ENCODE assay signal across 7 mouse cellular contexts in the genomic region with DNA sequence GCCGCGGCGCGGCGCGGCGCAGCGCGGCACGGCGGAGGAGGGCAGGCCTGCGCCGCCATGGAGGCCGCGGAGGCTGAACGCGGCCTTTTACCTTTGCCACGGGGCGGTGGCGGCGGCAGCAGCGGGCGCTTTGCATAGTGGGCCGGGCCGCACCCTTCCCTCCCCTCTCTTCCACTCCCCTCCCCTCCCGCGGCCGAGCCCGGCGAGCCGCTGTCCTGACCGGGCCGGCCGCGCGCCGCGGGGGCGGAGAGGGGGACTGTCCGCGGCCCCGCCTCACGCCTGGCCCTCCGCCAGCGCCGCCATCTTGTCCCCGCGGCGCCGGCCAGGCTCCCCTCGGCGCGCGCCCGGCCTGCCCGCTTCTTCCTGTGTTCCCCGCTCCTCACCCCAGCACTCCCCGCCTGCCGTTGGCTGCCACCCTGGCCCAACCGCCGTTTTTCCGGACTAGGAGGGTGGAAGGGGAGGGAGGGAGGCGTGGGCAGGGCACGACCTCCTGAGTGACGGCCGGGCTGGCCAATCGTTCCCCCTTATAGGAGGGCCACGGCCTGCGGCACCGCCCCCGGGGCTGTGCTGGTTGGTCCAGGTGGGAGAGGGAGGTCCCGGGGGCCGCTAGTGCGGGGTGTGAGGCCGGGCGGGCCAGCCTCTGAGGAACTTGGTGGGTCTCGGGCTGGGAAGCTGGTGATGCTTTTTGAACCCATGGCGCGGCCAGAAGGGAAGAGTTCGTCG. TPM values are rescaled to one million over a fixed set of nuclear protein-coding genes. Genes with fewer than 3 reads are reported as not detected.
DNase-seq lines count a peak whose midpoint lies in the region; ATAC-seq and TF ChIP-seq lines count a peak whose summit lies in the region.

No protein-coding gene starts in this region.

- peak; percentile 100 for DNase-seq in adrenal gland, postnatal 10 days
- DNase-seq in embryonic facial prominence, embryonic 10.5 days (ENCODE audit: low spot score), result peak; percentile 100
- peak; percentile 66 for DNase-seq in gonadal fat pad, adult 2 months (ENCODE audit: low read depth)
- peak; percentile 100 for DNase-seq in left cerebral cortex, postnatal 4 days

- H3K9ac ChIP-seq in intestine, postnatal 0 days (ENCODE audit: low read depth, low read length), result peak overlapping the region; percentile 100
- peak overlapping the region; percentile 99 for H3K9ac ChIP-seq in midbrain, embryonic 12.5 days (replicated peaks)

- H3K9me3 ChIP-seq in embryonic facial prominence, embryonic 10.5 days, result no peaks in the 10 kb centered on the region
- no peaks in the 10 kb centered on the region for H3K9me3 ChIP-seq in intestine, postnatal 0 days (ENCODE audit: control insufficient read depth)
- H3K9me3 ChIP-seq in midbrain, embryonic 12.5 days, result no peaks in the 10 kb centered on the region

- H3K27ac ChIP-seq in embryonic facial prominence, embryonic 10.5 days (replicated peaks), result peak overlapping the region; percentile 98
- peak overlapping the region; percentile 100 for H3K27ac ChIP-seq in intestine, postnatal 0 days (ENCODE audit: low read depth, low read length)
- H3K27ac ChIP-seq in midbrain, embryonic 12.5 days (replicated peaks), result peak overlapping the region; percentile 99
- peak overlapping the region; percentile 98 for H3K27ac ChIP-seq in small intestine, adult 2 months (ENCODE audit: insufficient read depth, low read depth, low read length)

- H3K36me3 ChIP-seq in embryonic facial prominence, embryonic 10.5 days (replicated peaks), result no peaks in the 10 kb centered on the region
- H3K36me3 ChIP-seq in intestine, postnatal 0 days (ENCODE audit: control insufficient read depth, insufficient read depth), result no peaks in the 10 kb centered on the region
- no peaks in the 10 kb centered on the region for H3K36me3 ChIP-seq in midbrain, embryonic 12.5 days
- no peaks in the 10 kb centered on the region; the same call in 1 of the 2 replicates for H3K36me3 ChIP-seq in small intestine, adult 2 months (ENCODE audit: control insufficient read depth, insufficient read depth, low read length)

- WGBS in embryonic facial prominence, embryonic 10.5 days, result 2% methylated on average over 67 of the region's 81 CpGs
- under 1% methylated on average over 50 of the region's 81 CpGs for WGBS in intestine, postnatal 0 days
- under 1% methylated on average over 60 of the region's 81 CpGs for WGBS in midbrain, embryonic 12.5 days
- under 1% methylated on average over 70 of the region's 81 CpGs for WGBS in small intestine, adult 2 months

- peak; percentile 84 for TF ChIP-seq POLR2A in small intestine, adult 2 months (IDR thresholded peaks at IDR 0.05; ENCODE audit: low read depth, low read length)

- H3K27me3 ChIP-seq in embryonic facial prominence, embryonic 10.5 days (replicated peaks; ENCODE audit: low read depth, poor library complexity, severe bottlenecking), result no peaks in the 10 kb centered on the region
- no peaks in the 10 kb centered on the region for H3K27me3 ChIP-seq in intestine, postnatal 0 days (replicated peaks; ENCODE audit: control insufficient read depth, insufficient read depth, low read length)
- H3K27me3 ChIP-seq in midbrain, embryonic 12.5 days, result no peaks in the 10 kb centered on the region
- no peaks in the 10 kb centered on the region for H3K27me3 ChIP-seq in small intestine, adult 2 months (ENCODE audit: control insufficient read depth, insufficient read depth, low read length)

- H3K4me1 ChIP-seq in embryonic facial prominence, embryonic 10.5 days, result peaks cover 38% of the 10 kb centered on the region
- H3K4me1 ChIP-seq in intestine, postnatal 0 days (replicated peaks; ENCODE audit: control insufficient read depth, insufficient read depth, low read length), result peaks cover 6% of the 10 kb centered on the region
- H3K4me1 ChIP-seq in midbrain, embryonic 12.5 days, result peaks cover 30% of the 10 kb centered on the region
- peaks cover 15% of the 10 kb centered on the region; the same call in 1 of the 2 replicates for H3K4me1 ChIP-seq in small intestine, adult 2 months (ENCODE audit: control insufficient read depth, insufficient read depth, insufficient read length, low read length)

- peak overlapping the region; percentile 91 for H3K4me3 ChIP-seq in embryonic facial prominence, embryonic 10.5 days
- H3K4me3 ChIP-seq in intestine, postnatal 0 days (ENCODE audit: low read depth, low read length), result peak overlapping the region; percentile 93
- H3K4me3 ChIP-seq in midbrain, embryonic 12.5 days, result peak overlapping the region; percentile 98
- peak overlapping the region; percentile 93 for H3K4me3 ChIP-seq in small intestine, adult 2 months (ENCODE audit: low read depth, low read length)

- peak; percentile 98 for ATAC-seq in intestine, postnatal 0 days
- peak; percentile 99 for ATAC-seq in midbrain, embryonic 12.5 days (ENCODE audit: low FRiP score, low read depth)

- intact Hi-C loops in left cerebral cortex, postnatal 4 days (cut with DNase I), result no loop called here

- H3K4me2 ChIP-seq in intestine, postnatal 0 days (replicated peaks; ENCODE audit: low read depth), result peak overlapping the region; percentile 80
- peak overlapping the region; percentile 67 for H3K4me2 ChIP-seq in midbrain, embryonic 12.5 days (replicated peaks)

- no peak for TF ChIP-seq CTCF in intestine, postnatal 0 days (IDR thresholded peaks at IDR 0.05; ENCODE audit: low read depth)
- TF ChIP-seq CTCF in small intestine, adult 2 months (IDR thresholded peaks at IDR 0.05; ENCODE audit: extremely low read depth, insufficient read length, insufficient replicate concordance, low read depth, low read length), result no peak

RNA-seq across cellular contexts. Expression of gene Nr2c2, which starts 0.7 kb away (rescaled TPM):
- total RNA-seq in adrenal gland, postnatal 10 days (2021), result 10 to 100 TPM; 36.0 to 44.6 TPM
- 22.5 and 23.0 TPM in 2 replicates for polyA plus RNA-seq in embryonic facial prominence, embryonic 10.5 days (2016; fragmentation: Nextera tagmentation; extraction: Ambion mirVana)
- polyA plus RNA-seq in gonadal fat pad, adult 2 months (2012; rRNA removed), result 17.2 and 18.8 TPM in 2 replicates
- polyA plus RNA-seq in intestine, postnatal 0 days (2015; fragmentation: Nextera tagmentation; extraction: Ambion mirVana), result 8.1 and 9.6 TPM in 2 replicates
- 100 to 1,000 TPM in 1 of 2 experiments, 10 to 100 TPM in 1; 95.9 to 100 TPM for total RNA-seq in left cerebral cortex, postnatal 4 days (2021)
- 32.7 and 36.7 TPM in 2 replicates for polyA plus RNA-seq in midbrain, embryonic 12.5 days (2016; fragmentation: Nextera tagmentation; extraction: Ambion mirVana)
- polyA plus RNA-seq in small intestine, adult 2 months (2012; rRNA removed), result 5.2 and 12.5 TPM in 2 replicates

Comparison
In these comparisons a context has a peak if more than half of its experiments do, and no peak if none do; other contexts are left out.
1. Peak in every context shown above with its lines: DNase-seq, ATAC-seq, H3K4me3 ChIP-seq and H3K27ac ChIP-seq.